Mouse (Mus musculus): ENCODE measurements around the gene Mllt11. TPM values are rescaled to one million over a fixed set of nuclear protein-coding genes. Genes with fewer than 3 reads are reported as not detected.

Gene Mllt11
- total RNA-seq, 1 experiment from 2014 or later, result 6.9 TPM

DNA sequence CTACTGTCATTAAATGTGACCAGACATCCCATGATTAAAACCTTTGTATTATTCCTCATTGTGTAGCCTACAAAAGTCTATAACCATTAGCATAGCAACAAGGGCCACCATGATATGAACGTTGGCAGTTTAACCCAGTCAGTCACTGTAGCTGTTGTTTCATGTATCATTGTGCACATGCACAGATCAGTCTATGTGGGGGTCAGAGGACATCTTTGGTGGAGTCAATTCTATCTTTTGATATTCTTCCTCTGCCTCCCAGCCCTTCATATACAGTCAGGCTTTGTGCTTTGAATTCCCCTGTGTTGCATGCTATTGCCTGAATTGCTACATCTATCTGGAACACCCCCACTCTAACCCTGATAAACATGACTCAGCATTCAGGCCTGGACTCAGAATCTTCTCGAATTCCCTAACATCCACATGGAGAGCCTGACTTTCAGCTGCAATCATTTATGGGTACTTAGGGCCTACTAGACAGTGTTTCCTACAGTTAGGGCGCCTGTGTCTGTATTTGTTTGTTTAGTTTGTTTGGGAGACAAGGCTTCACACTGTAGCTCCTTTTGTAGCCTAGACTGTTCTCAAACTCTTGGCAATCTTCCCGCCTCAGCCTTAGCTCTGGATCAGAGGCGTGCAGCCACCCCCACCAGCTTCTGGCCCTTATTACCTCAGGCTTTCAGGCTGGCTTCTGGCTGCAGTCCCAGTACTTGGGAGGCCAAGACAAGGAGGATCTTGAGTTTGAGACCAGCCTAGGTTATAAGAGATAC, 14.7 kb upstream of the Mllt11 start:
- peak; percentile 74 for DNase-seq

DNA sequence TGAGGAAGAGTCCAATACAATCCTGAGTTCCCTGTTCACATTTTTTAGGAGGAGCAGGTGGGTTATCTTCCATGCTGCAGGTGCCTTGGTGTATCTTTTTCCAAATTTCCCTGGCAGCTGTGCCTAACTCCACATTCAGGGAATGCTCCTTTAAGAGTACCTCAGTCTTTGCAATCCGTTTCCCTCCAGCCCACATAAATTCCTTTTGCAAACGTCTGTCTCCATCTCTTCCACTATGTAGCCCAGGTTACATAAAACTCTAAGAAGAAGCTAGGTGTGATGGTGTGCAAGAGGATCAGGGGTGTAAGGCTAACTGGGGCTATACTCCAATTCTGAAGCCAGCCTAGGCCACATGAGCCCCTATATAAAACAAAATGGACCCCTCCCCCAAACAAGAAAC, 11.1 kb upstream of the Mllt11 start:
- DNase-seq, result no peak

DNA sequence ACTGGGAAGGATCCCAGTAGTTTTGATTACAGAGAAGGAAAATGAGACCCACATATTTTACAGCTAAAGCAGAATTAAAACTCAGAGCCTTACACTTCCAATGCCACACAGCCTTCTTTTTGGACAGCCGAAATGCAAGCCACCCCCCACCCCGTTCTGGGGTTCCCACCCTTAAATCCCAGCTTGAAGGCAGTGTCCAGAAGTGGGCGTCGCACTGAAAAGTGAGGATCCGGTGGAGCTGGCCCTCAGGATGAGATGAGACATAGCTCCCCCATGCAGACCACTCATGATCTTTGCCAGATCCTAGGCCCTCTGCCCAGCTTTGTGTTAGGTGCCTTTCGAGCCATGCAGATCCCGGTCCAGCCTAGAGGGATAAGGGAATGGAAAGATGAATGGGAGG, 9.5 kb upstream of the Mllt11 start, which contains the start of gene Gm128:
TSS of gene Gm128 (minus strand) at position 101 of the 400 bp plus-strand sequence.
- no peak for DNase-seq

DNA sequence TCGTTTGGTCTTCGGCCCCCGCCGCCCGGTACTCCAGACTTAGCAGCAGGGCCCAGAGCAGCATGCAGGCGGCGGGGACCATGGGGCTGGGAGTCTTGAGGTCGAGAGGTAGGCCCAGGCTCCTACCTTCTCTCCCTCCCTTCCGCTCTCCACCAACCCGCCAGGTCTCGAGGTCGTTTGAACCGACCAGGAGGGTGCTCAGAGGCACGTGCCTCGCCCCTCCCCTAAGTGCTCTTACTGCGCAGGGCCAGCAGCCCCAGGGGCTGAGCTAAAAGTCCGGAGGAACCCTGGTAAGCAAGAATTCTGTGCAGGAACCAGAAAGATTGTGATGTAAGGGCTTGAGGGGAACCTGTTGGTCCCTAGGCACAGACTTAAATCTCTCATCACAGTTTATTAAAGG, 8.9 kb upstream of the Mllt11 start:
- DNase-seq, result no peak

DNA sequence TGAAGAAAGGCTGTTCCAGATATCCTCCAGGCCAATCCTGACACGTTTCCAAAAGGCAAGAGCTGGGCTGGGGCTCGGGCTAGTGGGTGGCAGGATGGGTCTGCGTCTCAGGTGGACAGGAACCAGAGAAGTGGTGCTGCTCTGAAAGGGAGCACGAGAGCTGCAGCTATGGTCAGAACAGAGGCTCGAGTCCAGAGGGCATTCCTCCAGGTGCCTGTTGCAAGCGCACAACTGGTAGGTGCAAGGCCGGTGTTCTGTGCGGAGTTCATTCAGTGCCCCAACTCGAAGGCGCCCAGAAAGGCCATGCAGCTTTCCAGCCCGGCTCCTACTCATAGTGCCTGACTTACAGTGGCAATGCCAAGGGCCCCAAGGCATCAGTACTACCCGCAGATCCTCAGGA, 8.0 kb upstream of the Mllt11 start:
- DNase-seq, result no peak

DNA sequence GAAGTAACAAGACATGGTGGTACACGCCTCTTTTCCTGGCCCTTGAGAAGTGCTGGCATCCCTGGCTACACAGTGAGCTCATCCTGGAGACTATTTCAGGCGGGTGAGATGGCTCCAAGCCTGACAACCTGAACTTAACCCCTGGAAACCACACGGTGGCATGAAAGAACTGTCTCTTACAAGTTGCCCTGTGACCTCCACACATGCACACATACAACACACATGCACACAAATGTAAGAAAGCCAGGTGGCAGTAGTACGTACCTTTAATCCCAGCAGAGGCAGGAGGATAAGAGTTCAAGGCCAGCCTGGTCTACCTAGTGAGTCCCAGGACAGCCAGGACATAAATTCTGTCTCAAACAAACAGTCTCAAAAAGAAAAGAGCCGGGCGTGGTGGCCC, 7.1 kb upstream of the Mllt11 start:
- DNase-seq, result no peak

DNA sequence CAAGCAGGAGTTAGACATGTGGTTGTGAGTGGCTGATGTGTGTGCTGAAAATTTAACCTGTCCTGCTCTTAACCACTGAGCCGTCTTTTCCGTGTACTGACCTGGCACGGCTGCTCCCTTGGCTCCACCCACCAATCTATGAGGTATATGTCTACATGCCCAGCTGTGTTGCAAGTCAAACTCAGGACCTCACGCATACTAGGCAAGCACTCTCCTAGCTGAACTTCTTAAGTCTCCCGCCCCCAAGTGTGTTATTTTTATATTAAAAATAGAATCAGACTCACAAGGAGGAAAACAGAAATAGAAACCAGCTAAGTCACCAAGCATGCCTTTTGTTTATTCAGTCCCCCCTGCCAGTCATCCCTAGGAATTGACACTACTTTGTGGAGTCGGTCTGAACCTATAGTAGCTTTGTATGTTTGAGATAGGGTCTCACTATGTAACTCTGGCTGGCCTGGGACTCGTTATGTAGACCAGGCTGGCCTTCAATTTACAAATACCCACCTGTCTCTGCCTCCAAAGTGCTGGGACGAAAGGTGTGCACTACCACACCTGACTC, 5.6 kb upstream of the Mllt11 start:
- DNase-seq, result no peak

DNA sequence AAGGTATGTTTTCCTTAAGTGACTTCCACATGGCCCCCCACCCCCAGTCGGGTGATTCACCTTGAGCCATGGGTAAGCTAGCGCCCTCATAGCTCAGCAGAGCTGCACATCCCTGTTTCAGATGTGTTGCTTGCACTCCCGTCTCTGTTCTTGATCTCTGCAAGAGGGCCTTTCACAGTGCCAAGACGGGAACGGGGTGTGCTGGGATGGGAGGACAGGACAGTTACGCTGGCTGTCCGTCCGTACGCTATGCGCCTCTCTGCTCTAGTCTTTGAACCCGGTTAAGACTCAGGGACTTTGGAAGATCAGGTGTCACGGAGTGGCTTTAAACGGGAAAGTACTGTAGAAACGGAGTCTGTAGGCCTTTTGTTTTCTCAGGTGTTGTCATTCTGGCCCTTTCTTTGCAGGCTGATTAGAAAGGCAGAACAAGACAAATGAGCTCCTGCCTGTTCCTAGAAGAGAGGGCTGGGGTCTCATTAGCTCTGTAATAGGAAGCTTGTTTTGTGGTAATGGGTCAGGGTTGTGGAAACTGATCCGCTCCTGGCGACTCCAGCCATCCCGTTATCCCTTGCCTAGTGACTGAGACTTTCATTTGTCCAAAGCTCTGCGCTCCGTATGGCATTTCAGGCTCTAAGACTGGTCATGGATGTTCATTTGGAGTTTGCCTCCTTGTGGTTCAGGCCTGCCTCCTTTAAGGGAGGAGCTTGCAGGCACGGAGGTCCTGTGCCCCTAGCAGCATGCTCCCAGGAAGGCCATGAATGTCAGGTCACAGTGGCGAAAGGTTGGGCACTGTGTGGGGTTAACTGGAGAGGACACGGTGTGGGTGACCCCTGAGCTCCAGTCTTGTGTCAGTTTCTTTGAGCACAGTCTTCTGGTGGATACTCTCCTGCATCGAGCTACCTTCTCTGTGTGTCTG, 3.7 kb upstream of the Mllt11 start:
- no peak for DNase-seq

DNA sequence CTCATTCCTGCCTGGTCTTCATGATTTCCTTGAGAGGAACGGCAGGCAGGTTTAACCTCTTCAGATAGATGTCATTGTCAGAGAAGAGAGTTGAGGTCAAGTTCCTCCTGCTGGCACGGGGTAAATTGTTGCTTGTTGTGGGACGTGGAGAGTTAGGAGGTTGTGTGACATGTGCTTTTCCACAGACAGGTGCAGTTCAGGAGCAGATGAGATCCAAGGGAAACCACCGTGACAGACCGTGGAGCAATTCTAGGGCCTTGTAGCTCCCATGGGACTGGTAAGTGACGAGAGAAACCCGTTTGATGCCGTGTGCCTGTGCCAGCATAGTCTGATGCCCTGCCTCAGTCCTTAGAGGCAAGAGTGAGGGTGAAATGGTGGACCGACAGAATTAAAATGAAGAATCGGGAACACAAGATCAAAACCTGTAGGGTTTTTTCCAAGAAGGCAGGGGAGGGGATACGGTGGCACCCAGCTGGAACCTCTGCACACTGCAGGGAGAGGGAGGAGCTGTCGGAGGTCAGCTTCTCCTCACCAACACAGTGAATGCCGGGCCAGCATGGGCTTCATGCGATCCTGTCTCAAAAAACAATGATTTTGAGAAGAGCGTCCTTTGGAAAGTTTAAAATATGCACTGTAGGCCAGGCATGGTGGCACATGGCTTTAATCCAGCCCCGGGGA, 1.5 kb upstream of the Mllt11 start:
- no peak for DNase-seq

DNA sequence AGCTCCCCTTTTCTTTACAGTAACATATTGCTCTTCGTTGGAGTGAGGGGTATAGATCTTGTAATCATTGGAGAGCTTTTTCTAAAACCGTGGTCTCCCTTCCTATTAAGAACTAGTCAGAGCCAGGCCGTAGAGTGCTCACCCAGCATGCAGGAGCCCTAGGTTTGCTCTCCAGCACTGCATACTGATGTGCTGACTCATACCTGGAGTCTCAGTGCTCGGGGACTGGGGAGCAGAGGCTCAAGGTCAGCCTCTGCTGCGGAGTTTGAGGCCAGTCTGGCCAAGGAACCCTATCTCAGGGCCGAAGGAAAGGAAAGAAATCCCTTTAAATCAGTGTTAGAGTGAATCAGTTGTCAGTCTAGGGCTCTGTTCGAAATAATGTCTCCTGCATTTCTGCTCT, 800 bp upstream of the Mllt11 start:
- DNase-seq, result peak; percentile 78

DNA sequence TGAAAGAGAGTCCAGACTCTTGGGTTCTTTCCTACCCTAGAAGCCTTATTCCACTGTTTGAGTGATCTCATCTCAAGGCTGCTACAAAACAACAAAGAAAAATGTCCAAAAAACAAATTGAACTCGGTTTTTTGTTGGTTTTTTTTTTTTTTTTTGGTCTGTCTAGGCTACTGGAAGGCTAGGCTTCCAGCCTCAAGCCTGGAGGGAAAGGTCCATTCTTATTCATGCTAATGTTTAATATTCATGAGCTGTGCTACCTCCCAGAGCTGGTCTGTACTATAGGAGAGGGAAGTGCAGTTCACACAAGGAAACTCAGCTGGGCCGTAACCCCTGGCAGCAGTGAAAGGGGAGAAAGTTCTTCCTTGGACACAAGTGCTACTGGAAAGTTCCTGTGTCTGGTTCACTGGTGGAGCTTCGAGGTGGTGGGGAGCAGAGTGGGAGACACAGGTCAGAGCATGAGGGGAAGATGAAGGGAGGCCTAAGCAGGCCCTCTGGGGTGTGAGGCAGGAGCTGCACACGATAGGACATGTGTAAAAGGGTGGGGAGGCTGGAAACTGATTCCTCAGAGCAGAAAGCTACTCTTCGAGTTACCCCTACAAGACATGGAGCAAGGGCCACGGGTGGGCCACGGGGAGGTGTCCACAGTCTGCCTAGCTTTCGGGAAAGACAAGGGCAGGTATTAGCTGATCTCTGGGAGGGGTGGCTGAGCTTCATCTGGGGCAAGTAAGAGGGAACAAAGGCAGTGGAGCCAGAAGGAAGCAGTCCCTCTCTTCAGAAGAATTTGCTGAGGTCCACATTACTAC, 1.3 kb downstream of the Mllt11 start:
- peak; percentile 36 for DNase-seq

DNA sequence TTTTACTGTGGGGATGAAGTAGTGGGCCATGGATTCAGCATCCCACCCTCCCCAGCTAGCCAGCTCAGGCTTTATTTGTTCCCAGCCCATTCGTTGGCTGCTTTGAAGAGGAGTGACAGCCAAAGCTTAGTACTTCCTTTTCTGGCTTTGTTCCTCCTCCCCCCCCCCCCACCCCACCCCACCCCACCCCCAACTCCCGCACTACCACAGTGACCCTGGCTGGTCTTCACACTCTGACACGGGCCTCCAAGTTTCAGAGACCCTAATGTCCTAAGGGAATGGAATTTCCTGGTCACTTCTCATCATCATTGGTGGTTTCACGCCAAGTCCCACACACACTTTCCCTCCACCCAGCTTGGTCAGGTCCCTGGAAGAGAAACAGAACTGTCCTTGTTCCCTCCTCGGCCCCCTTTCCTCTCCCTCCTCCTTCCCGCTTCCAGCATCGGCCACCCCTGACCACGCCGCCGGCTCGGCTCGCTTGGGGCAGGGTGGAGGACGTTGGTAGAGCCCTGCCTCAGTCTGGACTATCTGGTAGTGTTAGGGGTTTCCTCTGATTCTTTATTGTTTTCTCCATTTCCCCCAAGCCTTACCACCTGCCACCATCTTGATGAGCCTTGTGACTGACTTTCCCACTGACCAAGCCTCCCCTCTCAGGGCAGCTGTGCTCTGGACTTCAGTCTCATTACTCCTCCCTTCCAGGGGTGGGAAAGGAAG, 2.0 kb downstream of the Mllt11 start:
- DNase-seq, result peak; percentile 56

DNA sequence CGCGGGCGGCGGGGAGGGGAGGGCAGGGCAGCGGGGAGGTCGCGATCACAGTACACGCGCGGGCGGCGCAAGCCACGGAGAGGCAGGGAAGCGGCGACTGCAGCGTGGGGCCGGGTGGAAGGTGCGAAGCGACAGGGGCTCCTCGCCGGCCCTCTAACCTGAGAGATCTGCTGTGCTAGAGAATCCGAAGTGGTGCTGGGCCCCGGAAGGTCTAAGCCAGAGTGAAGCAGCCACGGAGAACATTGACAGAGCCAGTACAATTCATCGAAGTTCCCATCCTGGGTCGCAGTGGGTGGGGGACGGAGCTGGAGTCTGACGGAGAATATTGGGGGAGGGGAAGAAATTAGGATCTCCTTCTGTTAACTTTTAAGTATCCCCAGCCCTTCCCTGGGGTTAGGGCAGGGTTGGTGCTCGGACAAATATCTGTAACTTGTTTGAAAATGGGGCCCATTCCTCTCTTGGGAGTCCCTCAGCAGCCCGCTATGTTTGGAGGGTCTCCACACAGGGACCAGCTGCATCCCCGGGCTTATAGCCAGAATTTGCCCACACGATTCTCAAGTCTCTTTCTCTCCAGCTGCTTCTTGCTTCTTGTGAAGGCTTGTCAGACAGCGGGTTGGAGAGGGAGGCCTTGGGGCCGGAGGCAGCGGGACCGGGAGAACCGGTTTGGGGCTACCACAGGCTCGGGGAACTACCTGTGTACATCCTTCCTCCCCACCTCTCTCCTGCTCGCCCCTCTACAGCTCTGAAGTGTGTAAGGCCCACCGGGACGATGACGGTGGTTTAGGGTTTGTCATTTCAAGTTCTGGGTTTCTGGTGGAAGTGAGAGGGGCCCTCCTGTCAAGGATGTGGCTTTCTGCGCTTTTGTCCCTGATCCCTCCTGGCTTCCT, 2.8 kb downstream of the Mllt11 start:
- peak; percentile 50 for DNase-seq

DNA sequence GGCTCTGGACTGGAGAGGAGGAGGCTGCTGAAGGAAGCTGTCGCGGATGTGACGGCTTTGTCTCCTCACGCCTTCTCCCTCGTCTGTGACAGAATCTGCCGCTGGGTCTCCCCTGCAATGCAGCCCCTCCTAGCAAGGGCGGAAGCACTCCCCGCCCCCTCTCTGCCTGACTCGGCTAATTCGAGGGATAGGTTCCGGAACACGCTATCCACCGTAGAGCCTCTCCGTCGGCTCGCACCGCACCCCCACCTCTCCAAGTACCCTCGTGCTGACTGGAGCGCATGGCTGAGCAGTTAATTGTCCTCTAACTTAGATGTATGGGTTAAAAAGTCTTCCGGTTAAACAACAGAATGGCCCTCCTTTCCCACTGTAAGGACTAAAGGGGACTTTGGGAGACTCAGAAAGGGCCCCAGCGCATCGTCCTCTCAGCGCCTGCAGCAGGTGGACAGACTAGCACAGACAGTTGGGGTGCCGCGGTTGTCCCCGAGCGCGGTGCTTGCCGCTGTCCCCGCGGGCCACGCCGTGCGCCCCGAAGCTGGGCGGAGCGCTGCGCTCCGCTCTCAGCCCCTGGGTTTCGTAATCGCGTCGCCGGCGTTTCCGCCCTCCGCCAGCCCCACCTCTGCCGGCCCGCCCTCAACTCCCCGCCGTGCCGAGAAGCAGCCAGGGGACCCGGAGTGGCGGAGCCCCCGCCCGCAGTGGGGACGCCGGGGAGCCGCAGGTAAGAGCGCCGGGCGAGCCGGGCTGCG, 3.6 kb downstream of the Mllt11 start, which contains the start of gene Cdc42se1:
TSS of gene Cdc42se1 (plus strand) at position 585 of the 746 bp plus-strand sequence.
- DNase-seq, result peak; percentile 95

DNA sequence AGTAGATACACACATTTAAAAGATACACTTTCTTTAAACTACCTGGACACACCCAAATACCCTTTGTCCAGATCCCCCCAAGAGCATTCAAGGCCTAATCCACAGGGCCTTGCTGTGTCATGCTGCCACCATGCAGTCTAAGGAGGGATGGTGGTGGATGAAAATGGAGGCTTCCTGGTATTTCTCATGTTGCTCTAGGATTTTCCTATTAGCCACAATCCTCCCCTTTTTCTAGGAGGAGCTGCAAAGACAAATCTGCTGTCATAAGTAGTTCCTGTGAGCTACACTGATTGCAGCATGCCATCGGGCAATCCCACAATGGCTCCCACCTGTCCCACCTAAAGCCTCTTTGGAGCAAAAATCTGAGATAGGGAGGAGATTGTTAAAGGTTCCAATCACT, 4.8 kb downstream of the Mllt11 start:
- DNase-seq, result no peak

DNA sequence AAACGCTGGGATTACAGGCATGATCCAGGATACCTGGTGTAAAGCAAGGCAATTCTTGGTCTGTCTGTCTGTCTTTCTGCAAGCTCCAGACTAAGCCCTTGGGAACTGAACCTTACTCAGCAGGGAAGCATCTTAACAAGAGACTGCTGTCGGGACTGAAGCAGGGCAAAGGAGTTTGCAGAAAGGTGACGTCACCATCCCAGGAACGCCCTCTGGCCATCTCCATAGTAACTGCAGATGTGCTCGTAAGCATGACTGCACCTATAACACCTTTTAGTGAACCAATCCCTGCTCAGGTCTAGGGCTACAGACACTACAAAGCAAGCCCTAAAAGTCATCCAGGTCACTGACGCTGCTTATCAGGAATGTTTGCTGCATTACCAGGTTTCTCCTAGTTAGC, 7.7 kb downstream of the Mllt11 start:
- DNase-seq, result peak; percentile 46

DNA sequence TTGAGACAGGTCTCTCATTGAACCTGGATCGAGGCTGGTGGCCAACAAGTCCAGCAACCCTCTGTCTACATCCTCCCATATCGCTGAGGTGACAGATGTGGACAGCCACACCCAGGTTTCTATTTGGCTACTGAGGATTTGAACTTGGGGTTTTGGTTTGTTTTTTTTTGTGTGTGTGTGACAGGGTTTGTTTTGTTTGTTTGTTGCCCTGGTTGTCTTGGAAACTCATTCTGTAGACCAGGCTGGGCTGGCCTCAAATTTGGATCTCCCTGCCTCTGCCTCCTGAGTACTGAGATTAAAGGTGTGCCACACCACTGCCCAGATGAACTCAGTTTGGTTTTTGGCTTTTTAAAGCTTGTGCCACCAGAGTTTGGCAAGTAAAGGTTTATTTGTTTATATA, 8.9 kb downstream of the Mllt11 start:
- no peak for DNase-seq

DNA sequence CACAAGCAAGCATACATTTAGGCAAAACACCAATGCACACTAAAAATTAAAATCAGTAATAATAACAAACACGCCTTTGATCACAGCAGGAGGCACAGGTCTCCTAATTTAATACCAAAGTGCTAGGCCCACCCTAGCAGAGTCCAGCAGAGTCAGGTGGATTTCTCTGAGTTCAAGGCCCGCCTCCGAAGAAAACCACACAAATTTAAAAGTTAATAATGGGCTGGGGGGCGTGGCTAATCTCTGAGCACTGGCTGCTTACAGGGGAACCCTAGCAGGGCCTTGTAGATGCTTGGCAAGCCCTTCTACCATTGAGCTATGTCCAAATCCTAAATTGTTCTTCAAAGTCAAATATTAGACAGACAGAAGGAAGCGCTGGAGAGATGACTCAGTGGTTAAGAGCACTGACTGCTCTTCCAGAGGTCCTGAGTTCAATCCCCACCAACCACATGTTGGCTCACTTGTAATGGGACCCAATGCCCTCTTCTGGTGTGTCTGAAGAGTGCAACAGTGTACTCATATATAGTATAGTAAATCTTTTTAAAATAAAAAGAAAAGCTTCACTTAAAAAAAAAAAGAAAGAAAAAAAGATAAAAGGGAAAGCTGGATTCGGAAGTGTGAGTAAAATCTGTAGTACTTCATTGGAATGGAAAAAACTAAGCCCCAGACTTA, 13.4 kb downstream of the Mllt11 start:
- no peak for DNase-seq
